Mouse (Mus musculus): Measurements from ENCODE around the gene Rtn4rl1.
"Not testable (repeated sequence)": the region's sequence is repeated elsewhere in the genome, so short reads cannot be mapped to it uniquely, and the experiment has no call there.

Gene Rtn4rl1

DNA sequence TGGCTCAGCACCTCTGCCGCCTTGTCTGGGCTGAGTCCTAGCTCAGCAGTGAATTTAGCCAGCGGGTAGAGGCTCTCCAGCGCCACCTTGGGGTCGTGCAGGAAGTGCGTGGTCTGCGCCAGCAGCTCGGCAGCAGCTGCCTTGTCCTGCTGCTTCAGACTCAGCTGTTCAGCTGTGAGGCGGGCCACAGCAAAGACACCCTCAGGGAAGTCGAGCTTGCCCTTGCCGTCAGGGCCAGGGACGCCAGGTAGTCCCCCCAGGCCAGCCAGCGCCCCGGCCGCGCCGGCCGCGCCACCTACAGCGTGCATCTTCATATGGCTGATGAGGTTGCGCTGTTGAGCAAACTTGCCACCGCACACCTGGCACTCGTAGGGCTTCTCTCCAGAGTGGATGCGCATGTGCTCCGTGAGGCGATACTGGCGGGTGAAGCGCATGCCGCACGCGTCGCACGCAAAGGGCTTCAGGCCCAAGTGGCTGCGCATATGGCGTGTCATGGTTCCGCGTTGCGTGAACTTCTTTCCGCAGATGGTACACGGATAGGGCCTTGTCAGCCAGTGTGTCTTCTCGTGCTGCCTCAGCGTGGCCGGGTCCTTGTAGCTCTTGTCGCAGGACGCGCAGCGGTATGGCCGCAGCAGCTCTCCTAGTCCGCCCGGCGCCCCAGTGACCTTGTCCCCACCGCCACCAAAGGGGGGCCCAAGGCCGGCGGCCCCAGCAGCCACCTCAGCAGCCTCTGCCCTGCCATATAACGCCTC lies 28.0 kb upstream of the Rtn4rl1 start:
- peak; percentile 64 to 79 for DNase-seq (ENCODE audit: low spot score in 2 of 2)

DNA sequence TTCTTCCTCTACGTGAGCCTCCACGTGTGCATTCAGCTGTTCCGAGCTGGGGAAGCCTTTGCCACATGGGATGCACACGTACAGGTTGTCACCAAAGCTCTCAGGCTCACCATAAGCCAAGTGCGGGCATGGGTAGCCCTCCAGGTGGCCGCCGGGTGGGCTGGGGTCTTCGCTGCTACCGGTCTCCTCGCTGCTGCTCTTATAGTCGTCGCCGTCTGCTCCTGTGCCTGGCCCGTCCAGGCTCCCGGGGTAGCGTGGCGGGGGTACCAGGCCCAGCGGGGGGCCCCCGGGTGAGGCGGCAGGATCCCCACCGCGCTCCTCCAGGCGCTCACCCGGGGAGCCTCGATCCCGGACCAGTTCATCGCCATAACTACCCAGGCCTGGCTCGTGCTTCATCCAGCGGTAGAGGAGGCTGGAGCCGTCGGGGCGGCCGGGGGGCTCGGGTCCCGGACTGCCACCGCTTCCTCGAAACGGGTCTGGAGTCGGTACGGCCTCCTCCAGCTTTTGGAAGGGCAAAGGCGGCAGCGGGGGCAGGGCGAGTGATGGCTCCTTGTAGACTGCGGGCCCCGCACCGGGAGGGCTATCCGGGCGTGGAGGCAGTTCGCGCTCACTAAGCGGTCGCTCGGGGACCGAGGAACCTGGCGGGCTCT lies 27.3 kb upstream of the Rtn4rl1 start:
- no peak for DNase-seq (ENCODE audit: low spot score in 2 of 2)

DNA sequence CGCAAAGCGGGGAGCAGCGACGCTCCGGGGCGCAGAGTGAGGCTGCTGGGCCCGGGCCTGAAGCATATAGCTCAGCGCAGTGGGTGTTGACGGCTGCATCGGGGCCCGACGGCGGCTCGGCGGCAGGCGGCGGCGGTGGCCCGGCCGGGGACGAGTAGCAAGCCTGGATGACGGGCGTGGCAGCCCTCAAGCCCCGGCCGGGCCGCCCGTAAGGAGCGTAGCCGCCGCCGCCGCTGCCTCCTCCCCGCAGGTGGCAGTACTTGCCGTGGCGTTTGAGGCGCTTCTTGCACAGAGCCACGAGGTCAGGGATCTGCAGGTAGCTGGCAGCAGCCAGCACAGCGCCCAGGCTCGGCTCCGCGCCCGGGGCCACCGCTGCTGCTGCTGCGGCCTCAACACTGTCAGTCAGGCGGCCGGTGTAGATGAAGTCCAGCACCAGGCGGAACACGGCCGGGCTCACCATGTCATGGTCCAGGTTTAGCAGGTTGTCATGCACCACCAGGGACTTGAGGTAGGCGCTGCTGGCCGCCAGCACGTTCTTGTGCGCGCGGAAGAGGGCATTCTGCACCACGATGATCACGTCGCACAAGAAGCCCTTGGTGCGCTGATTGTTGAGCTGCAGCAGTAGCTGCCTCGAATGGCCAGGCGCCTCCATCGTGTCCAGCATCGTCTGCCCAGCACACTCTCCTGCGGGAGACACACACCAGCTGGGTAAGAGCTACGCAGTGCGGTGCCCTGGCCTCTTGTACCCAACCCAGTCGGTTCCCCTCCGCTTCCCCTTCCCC lies 26.5 kb upstream of the Rtn4rl1 start:
- DNase-seq (ENCODE audit: low spot score in 2 of 2): no peak

DNA sequence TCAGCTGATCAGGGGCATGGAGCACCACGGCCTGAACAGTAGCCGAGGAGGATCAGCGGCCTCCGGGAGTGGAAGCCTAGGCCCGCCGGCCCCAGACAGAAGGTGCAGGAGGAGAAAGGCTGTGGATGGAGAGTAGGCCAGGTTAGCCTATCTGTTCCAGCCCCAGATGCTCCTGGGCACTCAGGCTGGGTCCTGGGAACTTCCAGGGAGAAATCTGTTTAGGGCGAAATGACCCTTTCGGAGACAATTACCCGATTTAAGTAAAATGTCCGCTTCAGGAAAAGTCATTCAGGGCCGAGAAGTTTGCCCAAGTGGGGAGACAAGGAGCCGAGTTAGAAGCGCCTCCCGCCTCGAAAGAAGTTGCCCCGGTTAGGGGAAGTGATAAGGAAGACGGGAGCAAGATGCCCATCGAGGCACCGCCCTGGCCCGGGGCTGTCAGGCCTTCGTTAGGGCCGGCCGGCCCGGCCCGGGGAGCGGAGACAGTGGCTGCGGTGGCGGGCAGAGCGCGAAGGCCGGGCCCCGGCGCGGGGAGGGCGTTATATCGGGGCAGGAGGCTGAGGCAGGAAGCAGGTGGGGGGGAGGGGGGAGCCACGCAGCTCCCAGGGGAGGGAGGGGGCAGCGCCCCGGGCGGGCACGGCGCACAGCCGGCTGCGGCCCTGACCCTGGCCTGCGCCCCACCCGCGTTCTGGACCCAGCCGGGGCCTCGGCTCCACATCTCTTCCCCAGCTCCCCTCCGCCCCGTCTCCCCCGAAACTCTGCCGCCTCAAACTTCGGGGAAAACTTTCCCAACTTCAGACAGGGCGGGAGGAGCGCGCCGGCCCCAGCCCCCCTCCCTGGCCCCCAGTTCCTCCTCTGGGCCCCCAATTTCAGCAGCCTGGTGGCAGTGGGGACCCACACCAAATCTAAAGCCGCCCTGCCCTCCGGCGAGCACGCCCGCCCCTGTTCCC lies 25.7 kb upstream of the Rtn4rl1 start:
- no peak for DNase-seq (ENCODE audit: low spot score in 2 of 2)

DNA sequence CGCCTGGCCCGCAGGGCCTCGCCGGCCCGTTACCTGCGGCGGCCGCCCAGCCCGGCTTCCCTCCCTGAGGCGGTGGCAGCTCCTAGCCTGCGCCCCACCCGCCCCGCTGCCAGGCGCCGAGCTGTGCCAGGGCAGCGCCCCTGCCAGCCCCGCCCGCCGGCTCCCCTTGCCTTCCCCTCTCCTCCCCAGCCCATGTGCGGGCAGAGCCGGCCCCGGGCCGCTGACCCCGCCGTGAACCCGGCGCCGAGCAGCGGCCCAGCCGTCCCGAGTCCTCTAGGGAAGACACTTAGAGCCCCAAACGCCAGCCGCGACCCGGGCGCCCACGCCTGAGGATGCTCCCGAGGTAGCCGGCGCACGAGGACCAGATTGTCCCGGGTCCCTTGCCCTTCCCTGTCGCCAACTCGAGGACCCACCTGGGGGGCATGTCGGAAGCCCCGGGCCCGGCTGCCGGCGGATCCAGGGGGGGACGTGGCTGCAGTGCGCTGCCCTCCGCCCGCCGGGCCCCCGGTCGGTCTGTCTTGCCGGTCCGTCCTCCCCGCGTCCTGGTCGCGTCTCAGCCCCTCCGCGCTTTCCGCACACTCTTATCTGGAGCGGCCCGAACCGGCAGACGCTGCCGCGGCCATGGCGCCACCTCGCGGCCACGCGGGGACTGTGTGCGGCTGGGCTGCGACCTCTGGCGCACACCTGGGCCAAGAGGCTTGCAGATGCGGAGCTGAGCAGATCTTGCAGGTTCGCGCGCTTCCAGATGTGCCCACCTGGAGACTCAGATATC lies 24.8 kb upstream of the Rtn4rl1 start:
- DNase-seq (ENCODE audit: low spot score in 2 of 2): peak; percentile 67 to 80

DNA sequence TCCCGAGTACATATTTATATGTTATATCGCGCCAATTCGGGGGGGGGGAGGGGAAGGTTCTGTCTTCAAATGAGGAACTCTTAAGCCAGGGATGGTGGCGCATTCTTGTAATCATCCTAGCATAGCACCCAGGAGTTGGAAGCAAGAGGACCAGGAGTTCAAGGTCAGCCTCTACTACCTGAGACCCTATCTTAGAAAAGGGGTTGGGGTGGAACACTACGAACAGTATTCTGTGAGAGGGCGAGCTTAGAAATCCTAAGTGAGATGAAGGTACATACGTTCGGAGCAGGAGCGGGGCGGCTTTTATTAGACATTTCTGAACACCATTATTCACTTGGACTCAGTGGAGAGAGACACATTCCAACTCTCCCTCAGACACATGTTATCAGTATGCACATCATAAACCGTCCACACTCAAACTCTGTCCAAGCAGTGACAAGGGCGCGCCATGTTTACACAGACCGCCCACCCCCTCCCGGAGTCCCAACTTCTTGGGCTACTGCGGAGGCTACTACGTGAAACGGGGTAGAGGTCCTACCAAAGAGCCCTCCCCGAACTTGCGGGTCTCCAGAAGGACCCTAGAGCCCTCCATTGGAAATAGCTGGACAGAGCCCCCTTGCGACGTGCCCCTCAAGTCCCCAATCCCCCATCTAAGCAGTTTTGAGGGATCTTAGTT lies 24.0 kb upstream of the Rtn4rl1 start, which contains the start of gene Hic1:
Gene Hic1 (minus strand): TSS at position 115 of the 676 bp plus-strand sequence.
- DNase-seq (ENCODE audit: low spot score in 2 of 2): peak in 1 of 2 experiments; percentile 6

DNA sequence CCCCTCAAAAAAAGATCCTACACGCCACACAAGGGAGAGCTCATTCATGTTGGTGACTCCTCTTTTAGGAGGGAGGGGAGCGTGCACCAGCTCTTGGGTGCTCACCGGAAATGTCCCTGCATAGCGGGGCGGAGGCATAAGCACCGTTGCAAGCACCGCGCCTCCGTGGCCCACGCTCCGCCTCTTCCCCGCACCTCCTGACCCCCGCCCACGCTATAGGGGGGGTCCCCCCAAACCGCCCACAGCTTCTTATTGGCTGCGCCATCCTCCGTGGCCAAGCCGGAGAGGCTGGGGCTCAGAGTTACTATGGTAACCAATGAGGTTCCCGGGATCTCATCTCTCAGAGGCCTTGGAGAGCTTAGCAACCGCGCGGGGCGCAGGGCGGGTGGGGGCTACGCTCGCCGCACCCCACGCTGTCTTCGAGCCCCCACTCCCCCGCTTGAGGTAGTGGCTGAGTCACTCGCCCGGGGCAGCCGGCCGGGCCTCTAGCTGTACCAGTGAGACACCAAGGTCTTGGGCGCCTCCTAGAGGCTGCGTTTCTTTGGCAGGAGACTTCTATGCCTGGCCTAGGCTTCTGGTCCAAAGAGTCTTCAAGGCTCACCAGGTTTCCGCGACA lies 23.3 kb upstream of the Rtn4rl1 start:
- peak; percentile 71 to 82 for DNase-seq (ENCODE audit: low spot score in 2 of 2)

- DNase-seq (ENCODE audit: low spot score in 2 of 2): no peak
These were observed 22.3 kb upstream of the Rtn4rl1 start for GRCm38 (mm10) chr11:75171186-75171865.

DNA sequence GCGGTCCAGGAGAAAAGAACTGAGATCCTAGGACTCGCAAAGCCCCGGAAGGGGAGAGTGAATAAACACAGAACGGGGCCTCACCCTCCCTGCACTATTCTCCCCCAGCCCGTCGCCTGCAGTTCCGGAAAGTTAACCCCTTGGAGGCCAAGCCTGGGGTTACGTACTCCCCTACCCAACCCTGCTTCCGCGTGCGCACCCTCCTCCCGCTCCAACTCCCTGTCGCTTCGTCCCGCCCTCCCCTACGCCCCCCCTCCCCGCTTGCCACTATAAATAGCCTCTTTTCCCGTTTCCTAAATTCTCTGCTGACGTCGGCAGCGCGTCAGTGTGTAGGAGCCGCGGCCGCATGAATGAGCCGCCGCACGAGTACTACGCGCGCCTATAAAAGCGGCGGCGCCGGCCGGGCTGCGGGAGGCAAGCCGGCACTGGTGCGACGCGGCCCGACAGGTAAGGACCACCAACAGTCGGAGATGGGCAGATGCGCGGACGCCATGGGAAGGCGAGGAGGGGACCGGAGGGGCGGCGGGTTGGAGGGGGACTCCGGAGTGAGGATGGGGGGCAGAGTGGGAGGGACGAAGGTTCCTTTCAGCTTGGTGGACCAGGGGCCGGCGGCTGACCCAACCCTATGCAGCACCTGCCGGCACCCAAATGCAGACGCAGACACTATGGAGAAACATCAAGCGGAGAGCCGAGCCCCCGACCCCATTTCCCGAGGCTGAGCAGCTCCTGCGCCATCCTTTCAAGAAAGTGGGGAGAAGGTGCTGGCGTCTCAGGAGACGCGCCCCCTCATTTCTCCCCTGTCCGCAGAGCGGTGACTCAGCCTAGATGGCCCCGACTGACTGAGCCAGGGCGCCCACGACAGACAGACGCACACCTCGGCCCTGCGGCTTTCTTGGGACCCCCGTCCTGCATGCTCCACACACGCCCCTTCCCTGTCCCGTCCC lies 21.2 kb upstream of the Rtn4rl1 start:
- no peak for DNase-seq (ENCODE audit: low spot score in 2 of 2)

GRCm38 (mm10) chr11:75173095-75173798 lies 20.3 kb upstream of the Rtn4rl1 start:
- peak; percentile 61 to 72 for DNase-seq (ENCODE audit: low spot score in 2 of 2)

- DNase-seq (ENCODE audit: low spot score in 2 of 2): no peak
These were observed 19.8 kb upstream of the Rtn4rl1 start for GRCm38 (mm10) chr11:75173799-75174165.

- DNase-seq (ENCODE audit: low spot score in 2 of 2): not testable (repeated sequence)
These were observed 19.0 kb upstream of the Rtn4rl1 start for GRCm38 (mm10) chr11:75174574-75174973.

GRCm38 (mm10) chr11:75178011-75178410 lies 15.6 kb upstream of the Rtn4rl1 start:
- DNase-seq (ENCODE audit: low spot score in 2 of 2): no peak

DNA sequence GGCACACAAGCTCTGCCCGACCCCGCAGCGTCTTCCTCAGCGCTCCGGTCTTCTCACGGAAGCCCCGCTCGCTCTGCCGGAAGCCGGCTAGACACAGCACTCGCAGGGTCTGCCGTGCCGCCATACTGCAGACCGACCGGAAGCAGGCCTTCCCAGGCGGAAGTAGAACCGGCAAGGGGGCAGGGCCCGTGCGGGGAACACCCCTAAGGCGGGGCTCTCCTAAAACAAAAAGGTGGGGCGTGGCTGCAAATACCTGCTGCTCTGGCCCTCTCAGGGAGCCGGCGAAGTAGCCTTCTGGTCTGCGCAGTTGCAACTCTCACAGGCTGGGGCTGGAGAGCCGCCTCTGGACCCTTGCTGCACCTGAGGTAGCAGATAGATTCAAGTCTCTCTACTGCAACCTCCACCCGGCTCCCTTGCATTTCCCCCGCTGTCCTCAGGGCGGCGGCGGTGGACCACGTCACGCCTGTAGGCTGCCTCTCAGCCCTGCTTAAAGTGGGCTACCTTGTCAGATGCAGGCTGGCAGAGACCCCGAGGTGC lies 14.8 kb upstream of the Rtn4rl1 start, which contains the start of gene Ovca2:
Gene Ovca2 (minus strand): TSS at position 164 of the 537 bp plus-strand sequence.
- DNase-seq (ENCODE audit: low spot score in 2 of 2): peak; percentile 69 to 82

DNA sequence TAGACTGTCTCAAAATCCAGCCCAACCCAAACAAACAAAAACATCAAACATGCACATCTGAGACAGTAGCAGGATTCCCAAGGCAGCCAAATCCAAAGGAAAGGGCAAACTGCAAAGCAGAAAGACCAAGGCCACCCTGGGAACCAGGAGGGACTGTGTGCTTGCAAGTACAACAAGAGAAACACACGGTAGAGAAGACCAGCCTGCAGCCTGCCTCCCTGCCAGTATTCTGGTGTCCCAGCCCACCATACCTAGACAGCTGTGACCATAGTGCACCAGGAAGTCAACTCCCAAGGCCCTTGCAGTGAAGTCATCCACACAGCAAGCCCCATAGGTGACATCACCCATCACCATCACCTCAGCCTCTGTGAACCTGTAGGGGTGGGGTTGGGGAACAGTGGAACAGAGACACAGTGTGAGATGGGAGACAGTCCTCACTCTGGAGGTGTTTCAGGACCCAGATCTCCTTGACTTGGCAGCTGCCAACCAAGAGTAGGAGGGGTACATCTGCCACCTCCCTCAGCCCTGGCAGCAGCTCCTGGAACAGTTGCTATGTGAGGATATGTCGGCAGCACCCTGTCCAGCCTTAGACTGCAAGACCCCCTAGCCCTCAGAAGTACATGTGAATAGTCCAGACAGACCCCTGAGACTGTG lies 9.5 kb upstream of the Rtn4rl1 start:
- no peak for DNase-seq (ENCODE audit: low spot score in 2 of 2)

DNA sequence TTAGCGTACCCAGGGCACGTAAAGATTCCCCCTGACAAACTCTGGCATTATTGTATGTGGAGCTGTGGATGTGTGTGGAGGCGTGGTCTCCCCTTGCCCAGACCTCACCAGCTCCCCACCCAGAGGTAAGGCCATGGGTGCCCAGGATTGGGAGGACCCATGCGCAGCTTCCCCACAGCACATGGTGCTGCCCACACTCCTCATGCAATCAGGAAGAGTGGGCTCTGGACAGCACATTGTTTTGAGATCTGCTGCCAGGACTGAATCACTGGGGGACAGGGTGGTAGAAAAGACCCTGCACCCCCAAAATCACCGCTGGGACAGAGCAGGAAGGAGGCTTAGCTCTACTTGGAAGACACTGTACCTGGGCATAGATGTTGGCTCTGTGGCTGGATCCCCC lies 9.0 kb upstream of the Rtn4rl1 start:
- no peak for DNase-seq (ENCODE audit: low spot score in 2 of 2)

Data from spleen, postnatal 14 days (tissue).